Mouse (Mus musculus): ENCODE data around the gene Catsper1.

Catsper1 gene

DNA sequence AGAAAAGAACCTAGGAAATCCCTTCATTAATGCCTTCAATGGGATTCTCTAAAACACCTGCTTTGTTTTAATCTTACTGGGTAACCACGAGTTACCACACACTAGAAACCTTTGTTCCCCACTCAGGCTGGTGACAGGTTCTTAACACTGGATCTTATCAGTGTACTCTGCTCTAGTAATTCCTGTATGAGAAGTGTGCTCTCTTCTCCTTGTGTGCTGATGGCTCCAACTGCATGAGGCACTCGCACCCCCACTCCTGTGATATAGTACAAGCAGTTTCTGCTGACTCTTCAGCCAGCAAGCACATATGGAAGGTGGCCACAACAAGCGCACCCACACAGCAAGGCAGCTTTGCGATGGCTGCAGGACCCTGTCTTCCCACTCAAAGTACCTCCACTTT, 38.6 kb downstream of the Catsper1 start:
- TF ChIP-seq GATA4 (IDR thresholded peaks at IDR 0.05; ENCODE audit: insufficient replicate concordance, low read length), result no peak

DNA sequence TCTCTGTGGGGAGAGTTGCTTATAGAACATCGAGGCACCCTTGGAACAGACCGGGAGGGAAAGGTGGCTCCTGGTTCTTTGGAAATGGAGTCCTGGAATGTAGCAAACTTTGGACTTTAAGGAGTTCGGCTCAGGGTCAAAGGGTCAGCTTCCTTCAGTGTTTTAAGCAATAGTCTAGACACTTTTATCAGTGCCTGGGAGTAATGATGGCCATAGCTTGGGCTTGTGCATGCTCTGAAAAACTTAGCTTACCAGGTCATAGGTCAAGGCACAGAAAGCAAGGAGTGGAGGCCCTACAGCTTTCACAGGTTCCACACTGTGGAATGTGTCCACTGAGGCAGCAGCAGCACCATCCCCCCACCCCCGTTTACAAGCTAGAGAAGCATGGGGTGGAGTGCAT, 39.2 kb downstream of the Catsper1 start:
- TF ChIP-seq GATA4 (IDR thresholded peaks at IDR 0.05; ENCODE audit: insufficient replicate concordance, low read length), result no peak

DNA sequence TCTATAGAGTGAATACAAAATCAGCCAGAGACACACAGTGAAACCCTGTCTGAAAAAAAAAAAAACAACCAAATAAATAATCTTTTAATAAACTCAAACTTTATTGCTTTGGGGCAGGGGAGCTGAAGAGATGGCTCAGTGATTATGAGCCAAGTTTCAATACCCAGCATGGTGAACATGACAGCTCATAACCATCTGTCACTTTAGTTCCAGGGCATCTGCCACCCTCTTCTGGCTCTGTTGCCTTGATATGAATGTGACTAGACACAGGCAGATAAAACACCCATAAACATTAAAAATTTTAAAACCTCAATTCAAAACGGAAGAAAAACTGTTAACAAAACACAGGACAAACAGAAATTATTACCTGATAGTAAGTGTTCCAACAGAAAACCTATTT, 41.9 kb downstream of the Catsper1 start:
- TF ChIP-seq GATA4 (IDR thresholded peaks at IDR 0.05; ENCODE audit: insufficient replicate concordance, low read length), result no peak

DNA sequence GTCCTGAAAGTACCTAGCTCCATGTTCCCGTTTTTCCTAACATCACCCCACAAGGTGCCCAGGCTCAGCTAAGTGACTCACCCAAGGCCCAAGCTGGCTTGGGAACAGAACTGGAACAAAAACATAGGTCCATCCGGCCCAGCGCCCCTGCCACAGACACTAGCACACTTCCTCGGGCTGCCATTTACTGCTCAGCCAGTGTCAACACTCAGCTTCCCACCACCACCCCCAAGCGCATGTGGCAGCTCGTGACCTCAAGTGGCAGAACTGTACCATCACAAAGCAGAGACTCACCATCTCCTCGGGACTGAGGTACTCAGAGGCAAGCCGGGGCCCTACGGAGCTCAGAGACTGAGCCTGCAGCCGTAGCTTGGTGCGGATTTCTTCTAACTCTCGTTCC, 47.8 kb downstream of the Catsper1 start:
- no peak for TF ChIP-seq GATA4 (IDR thresholded peaks at IDR 0.05; ENCODE audit: insufficient replicate concordance, low read length)

DNA sequence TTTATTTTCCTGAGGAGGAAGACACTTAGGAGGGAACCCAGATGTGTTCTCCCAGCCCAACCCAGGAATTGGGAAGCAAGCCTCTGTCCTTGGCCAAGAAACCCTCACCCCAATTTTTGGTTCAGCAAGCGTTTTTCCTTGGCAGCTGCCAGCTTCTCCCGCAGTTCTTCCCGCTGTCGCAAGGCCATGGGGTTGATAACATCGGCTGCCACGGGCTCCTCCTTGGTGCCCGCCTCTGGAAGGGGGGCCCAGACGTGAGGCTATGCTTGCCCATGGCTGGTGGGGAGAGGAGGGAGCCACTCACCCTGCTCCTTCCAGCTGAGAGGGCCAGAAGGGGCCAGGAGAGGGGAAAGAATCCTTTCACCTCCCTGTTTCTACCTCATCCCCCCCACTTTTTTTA, 49.2 kb downstream of the Catsper1 start:
- no peak for TF ChIP-seq GATA4 (IDR thresholded peaks at IDR 0.05; ENCODE audit: insufficient replicate concordance, low read length)

DNA sequence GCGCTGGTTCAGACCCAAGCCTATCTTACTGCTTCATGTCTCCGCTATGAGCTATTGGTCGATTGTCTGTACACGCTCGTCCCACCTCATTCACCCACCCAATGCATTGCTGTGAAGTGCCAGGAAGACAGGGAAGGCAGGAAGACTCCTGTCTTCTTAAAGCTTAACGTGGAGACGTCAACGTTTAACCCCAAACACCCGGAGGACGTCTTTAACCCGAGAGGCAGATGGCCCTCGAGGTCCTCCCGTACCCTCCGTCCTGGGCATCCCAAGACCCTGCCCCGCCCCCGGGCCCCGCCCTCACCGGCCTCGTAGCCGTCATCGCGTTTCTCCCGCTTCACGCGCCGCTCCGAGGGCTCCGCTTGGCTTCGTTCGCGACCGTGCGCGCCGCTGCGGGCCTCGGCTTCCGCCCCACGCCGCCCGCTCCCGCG, 52.5 kb downstream of the Catsper1 start:
- TF ChIP-seq GATA4 (IDR thresholded peaks at IDR 0.05; ENCODE audit: insufficient replicate concordance, low read length), result no peak

DNA sequence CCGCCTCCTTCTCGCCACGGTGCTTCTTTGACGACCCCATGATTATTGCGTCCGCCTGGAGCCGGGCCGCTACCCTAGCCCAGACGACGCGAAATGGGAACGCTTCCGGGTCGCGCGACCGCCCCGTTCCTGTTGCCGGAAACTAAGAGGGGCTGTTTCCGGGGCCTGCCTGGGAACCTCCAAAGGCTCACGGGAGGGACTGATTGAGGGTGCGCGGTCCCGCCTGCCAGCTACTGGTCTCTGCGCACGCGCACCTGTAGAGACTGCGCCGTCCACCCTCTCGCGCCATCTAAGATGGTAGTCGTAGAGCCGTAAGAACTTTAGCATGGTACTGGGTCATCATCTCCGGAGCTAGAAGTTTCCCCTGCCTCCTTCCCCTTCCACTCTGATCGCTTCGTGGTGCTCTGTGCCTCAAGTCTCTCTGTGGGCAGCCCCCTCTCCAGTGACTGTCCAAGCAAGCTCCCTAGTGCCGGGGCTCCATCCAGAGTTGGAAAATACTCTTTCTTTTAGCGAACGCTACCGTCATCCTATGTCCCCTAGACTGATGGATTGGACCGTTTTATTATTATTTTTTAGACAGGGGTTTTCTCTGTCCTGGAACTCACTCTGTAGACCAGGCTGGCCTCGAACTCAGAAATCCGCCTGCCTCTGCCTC, 53.2 kb downstream of the Catsper1 start, which contains the start of gene Sart1:
TSS of gene Sart1 (minus strand) at position 116 of the 655 bp plus-strand sequence.
- TF ChIP-seq GATA4 (IDR thresholded peaks at IDR 0.05; ENCODE audit: insufficient replicate concordance, low read length), result no peak

DNA sequence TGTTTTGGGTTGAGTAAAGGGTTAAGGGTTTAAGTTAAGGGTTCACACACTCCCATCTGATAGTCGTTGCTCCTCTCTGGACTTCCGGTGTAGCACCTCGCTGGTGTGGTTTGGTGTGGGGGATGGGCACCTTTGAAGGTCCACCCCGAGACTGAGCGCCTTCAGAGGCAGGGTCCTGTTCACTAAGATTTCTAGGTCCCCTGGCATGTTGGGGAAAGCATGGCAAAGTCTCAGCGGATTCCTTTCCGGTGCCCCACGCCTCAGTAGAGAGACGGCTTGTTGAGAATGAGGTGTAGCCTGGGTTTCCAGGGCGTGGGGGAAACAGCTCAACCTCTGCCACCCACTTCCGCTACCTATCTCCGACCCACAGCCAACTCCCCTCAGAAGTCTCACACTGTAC, 54.1 kb downstream of the Catsper1 start:
- TF ChIP-seq GATA4 (IDR thresholded peaks at IDR 0.05; ENCODE audit: insufficient replicate concordance, low read length), result no peak

DNA sequence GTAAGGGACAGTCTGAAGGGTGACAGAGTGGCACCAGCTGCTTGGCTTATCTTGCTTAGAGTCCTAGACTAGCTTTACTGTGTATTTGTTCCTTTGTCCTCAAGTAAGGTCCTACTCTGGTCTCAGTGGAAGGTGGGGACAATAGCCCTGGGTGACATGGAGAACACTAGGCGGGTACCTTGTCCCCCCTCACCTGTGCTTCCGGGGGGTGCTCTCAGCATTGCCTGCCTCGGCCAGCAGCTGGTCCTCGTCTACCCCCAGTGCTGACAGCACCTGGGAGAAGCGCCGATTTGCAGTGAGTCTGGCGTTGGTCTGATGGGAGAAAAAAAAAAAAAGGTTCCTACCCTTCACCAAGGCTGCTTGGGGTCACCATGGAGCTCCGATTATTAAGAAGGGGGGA, 54.9 kb downstream of the Catsper1 start:
- TF ChIP-seq GATA4 (IDR thresholded peaks at IDR 0.05; ENCODE audit: insufficient replicate concordance, low read length), result no peak

DNA sequence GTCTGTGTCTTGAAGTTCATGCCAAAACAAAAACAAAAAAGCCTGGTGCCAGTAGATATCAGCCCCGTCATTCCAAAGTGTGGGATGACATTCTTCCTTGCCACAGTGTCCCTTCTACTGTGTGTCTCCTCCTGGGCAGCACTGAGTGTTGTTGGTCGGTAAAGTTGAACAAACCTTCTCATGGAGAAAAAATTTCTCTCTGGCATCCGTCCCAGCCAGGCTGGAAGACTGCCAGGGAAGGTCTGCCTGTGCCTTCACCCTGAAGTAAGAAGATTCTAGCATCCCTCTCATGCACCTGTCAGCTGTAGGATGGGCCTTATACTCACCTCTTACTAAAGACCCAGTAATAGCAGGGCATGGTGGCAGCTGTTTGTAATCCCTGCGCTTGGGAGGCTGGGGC, 57.4 kb downstream of the Catsper1 start:
- TF ChIP-seq GATA4 (IDR thresholded peaks at IDR 0.05; ENCODE audit: insufficient replicate concordance, low read length), result no peak

Measured in liver, adult (tissue).